Comparison of ENCODE assay signal across 12 mouse cellular contexts in the genomic region with DNA sequence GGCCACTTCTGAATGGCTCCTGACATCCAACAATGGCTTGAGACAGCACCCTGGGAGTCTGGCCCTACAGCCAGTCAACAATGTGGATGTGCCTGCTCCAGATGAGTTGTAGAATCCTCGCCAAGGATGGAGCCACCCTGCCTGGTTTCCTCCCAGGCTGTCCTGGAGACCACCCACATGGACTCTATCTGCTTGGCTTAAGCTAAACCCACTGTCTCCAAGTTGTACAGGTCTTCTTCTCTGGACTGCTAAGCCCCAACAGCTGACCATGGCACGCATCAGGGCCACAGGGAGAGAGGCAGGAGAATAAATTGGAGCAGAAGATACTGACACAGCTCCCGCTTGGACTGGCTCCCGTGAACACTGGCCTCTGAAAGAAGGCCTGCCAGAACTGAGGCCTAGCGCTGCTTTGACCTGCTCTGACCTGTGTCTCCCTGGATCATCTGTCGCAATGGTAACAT. TPM values are rescaled to one million over a fixed set of nuclear protein-coding genes. Genes with fewer than 3 reads are reported as not detected.
A peak's percentile ranks its signal among the peaks of the same experiment; 100 is the strongest.
DNase-seq lines count a peak whose midpoint lies in the region; ATAC-seq lines count a peak whose summit lies in the region.
"Had no signal": no experiment of that assay in that cellular context is flagged by ENCODE, and none has a peak within 500 bp of the region (broad histone marks: within the 10 kb centered on the region; RNA-seq: fewer than 3 reads in every experiment).

No protein-coding gene starts in this region.

- WGBS in kidney, embryonic 15.5 days: 59% methylated on average over 6 of the region's 6 CpGs
- WGBS in embryonic facial prominence, embryonic 13.5 days: 80% methylated on average over 6 of the region's 6 CpGs
- 68% methylated on average over 6 of the region's 6 CpGs for WGBS in intestine, embryonic 15.5 days
- 88% methylated on average over 6 of the region's 6 CpGs for WGBS in midbrain, embryonic 14.5 days

- no peaks in the 10 kb centered on the region for H3K27me3 ChIP-seq in kidney, embryonic 15.5 days
- H3K27me3 ChIP-seq in embryonic facial prominence, embryonic 13.5 days: no peaks in the 10 kb centered on the region
- no peaks in the 10 kb centered on the region for H3K27me3 ChIP-seq in intestine, embryonic 15.5 days (replicated peaks)
- H3K27me3 ChIP-seq in midbrain, embryonic 14.5 days (ENCODE audit: control insufficient read depth, insufficient read depth, low read length): no peaks in the 10 kb centered on the region
- H3K27me3 ChIP-seq: CH12.LX; limb, embryonic 13.5 days had no signal

- H3K4me2 ChIP-seq in kidney, embryonic 15.5 days: no peak overlapping the region
- no peak overlapping the region for H3K4me2 ChIP-seq in embryonic facial prominence, embryonic 13.5 days
- no peak overlapping the region for H3K4me2 ChIP-seq in intestine, embryonic 15.5 days (replicated peaks)
- no peak overlapping the region for H3K4me2 ChIP-seq in midbrain, embryonic 14.5 days (ENCODE audit: low read length)
- H3K4me2 ChIP-seq: limb, embryonic 13.5 days had no signal

- no peak overlapping the region for H3K9ac ChIP-seq in kidney, embryonic 15.5 days
- no peak overlapping the region for H3K9ac ChIP-seq in embryonic facial prominence, embryonic 13.5 days
- H3K9ac ChIP-seq in intestine, embryonic 15.5 days: no peak overlapping the region
- H3K9ac ChIP-seq in midbrain, embryonic 14.5 days (replicated peaks; ENCODE audit: low read length): no peak overlapping the region
- H3K9ac ChIP-seq: limb, embryonic 13.5 days had no signal

- ATAC-seq in kidney, embryonic 15.5 days (replicated peaks; ENCODE audit: low FRiP score): no peak
- no peak for ATAC-seq in embryonic facial prominence, embryonic 13.5 days (ENCODE audit: insufficient number of reproducible peaks, insufficient read depth, low FRiP score, low TSS enrichment, low read depth)
- peak; percentile 71 for ATAC-seq in intestine, embryonic 15.5 days
- no peak for ATAC-seq in CD4-positive, CD25-positive, alpha-beta regulatory T cell, adult 4 months
- no peak for ATAC-seq in midbrain, embryonic 14.5 days (ENCODE audit: low FRiP score, low TSS enrichment)

- peaks cover 14% of the 10 kb centered on the region for H3K4me1 ChIP-seq in kidney, embryonic 15.5 days
- H3K4me1 ChIP-seq in embryonic facial prominence, embryonic 13.5 days: peaks cover 40% of the 10 kb centered on the region
- peaks cover 11% of the 10 kb centered on the region for H3K4me1 ChIP-seq in intestine, embryonic 15.5 days (replicated peaks)
- H3K4me1 ChIP-seq in midbrain, embryonic 14.5 days (ENCODE audit: control insufficient read depth, insufficient read depth, low read length): no peaks in the 10 kb centered on the region

- no peaks in the 10 kb centered on the region for H3K36me3 ChIP-seq in kidney, embryonic 15.5 days
- H3K36me3 ChIP-seq in embryonic facial prominence, embryonic 13.5 days: no peaks in the 10 kb centered on the region
- H3K36me3 ChIP-seq in intestine, embryonic 15.5 days: no peaks in the 10 kb centered on the region
- H3K36me3 ChIP-seq in midbrain, embryonic 14.5 days (ENCODE audit: control insufficient read depth, insufficient read depth, low read length): no peaks in the 10 kb centered on the region
- H3K36me3 ChIP-seq: limb, embryonic 13.5 days had no signal

- 0 out of 2 replicates have a peak overlapping the region, but pooled peaks have one; percentile 0 for H3K27ac ChIP-seq in kidney, embryonic 15.5 days
- H3K27ac ChIP-seq in embryonic facial prominence, embryonic 13.5 days: peak overlapping the region; percentile 70; the same call in 1 of the 2 replicates
- peak overlapping the region; percentile 57; the same call in 1 of the 2 replicates for H3K27ac ChIP-seq in intestine, embryonic 15.5 days
- no peak overlapping the region for H3K27ac ChIP-seq in midbrain, embryonic 14.5 days (replicated peaks; ENCODE audit: low read depth, low read length)
- H3K27ac ChIP-seq: limb, embryonic 13.5 days had no signal

- H3K4me3 ChIP-seq in kidney, embryonic 15.5 days (replicated peaks): no peak overlapping the region
- H3K4me3 ChIP-seq in embryonic facial prominence, embryonic 13.5 days: no peak overlapping the region
- no peak overlapping the region for H3K4me3 ChIP-seq in intestine, embryonic 15.5 days (replicated peaks)
- no peak overlapping the region for H3K4me3 ChIP-seq in midbrain, embryonic 14.5 days (replicated peaks; ENCODE audit: low read depth, low read length)
- H3K4me3 ChIP-seq: limb, embryonic 13.5 days; myocyte had no signal

- no peaks in the 10 kb centered on the region for H3K9me3 ChIP-seq in kidney, embryonic 15.5 days (replicated peaks)
- H3K9me3 ChIP-seq in embryonic facial prominence, embryonic 13.5 days: no peaks in the 10 kb centered on the region
- H3K9me3 ChIP-seq in intestine, embryonic 15.5 days: no peaks in the 10 kb centered on the region
- no peaks in the 10 kb centered on the region for H3K9me3 ChIP-seq in midbrain, embryonic 14.5 days (ENCODE audit: control insufficient read depth, low read length)
- H3K9me3 ChIP-seq: limb, embryonic 13.5 days had no signal

- no peak for DNase-seq in kidney, adult 9 months
- peak; percentile 19 for DNase-seq in adrenal gland, postnatal 25 days
- DNase-seq in left cerebral cortex, adult 9 months (ENCODE audit: low spot score in 2 of 2): no peak
- no peak for DNase-seq in midbrain, embryonic 14.5 days
- DNase-seq: thymus, postnatal 25 days had no signal

RNA-seq across cellular contexts. Expression of a gene that starts 32.6 kb away (rescaled TPM):
- polyA plus RNA-seq in kidney, embryonic 15.5 days (2015; fragmentation: Nextera tagmentation; extraction: Ambion mirVana): 5.4 and 6.2 TPM in 2 replicates
- total RNA-seq in adrenal gland, postnatal 25 days (2021): 470 and 512 TPM in 2 replicates
- 6.9 and 7.0 TPM in 2 replicates for polyA plus RNA-seq in embryonic facial prominence, embryonic 13.5 days (2015; fragmentation: Nextera tagmentation; extraction: Ambion mirVana)
- polyA plus RNA-seq in intestine, embryonic 15.5 days (2015; fragmentation: Nextera tagmentation; extraction: Ambion mirVana): 7.1 and 7.3 TPM in 2 replicates
- 1 to 10 TPM; 1.5 to 1.9 TPM for polyA plus RNA-seq in CD4-positive, CD25-positive, alpha-beta regulatory T cell, adult 4 months (2017; shearing (Covaris generic))
- 0.28 and 0.36 TPM in 2 replicates for polyA plus RNA-seq in midbrain, embryonic 14.5 days (2014; fragmentation: Nextera tagmentation; extraction: Ambion mirVana)
